Mouse (Mus musculus) heart, adult 18-20 months (tissue): Measurements from ENCODE around the gene Brwd1. TPM values are rescaled to one million over a fixed set of nuclear protein-coding genes. Genes with fewer than 3 reads are reported as not detected.
"Not testable (repeated sequence)": the region's sequence is repeated elsewhere in the genome, so short reads cannot be mapped to it uniquely, and the experiment has no call there.

Experiments used
- DNase-seq, 2 experiments: peaks; one replicate each; pipeline ENCODE4 v3.0.0; 2021 to 2022; ENCODE audit warnings: mixed read lengths in 1 of 2
- total RNA-seq, 2 experiments: library from RNA; stranded (reverse); gene quantifications; 2 replicates each; pipeline ENCODE4 v1.2.3; 2021

The Brwd1 gene
- total RNA-seq, 2 experiments from 2014 or later: 75.4 to 80.1 TPM

DNA sequence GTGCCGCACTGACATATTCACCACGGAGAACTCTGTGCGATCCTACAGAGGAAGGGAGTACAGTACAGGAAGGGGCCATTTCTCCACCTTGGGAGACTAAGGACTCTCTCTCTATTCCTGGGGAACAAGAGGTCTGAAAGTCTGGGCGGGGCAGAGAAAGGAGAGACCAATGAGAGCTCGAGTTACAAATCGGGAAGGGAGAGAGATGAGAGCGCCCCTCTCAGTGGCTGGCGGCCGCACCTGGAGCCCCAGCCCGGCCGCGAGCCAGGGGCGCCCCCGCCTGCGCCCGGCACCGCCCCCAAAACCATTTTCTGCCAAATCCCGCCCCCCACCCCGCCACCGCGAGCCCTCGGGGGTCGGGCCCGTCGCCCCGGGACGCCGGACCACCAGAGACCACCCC lies 995 bp downstream of the Brwd1 start:
- DNase-seq: peak; percentile 94

GRCm38 (mm10) chr16:96080524-96080923 lies 1.8 kb downstream of the Brwd1 start:
- no peak for DNase-seq

GRCm38 (mm10) chr16:96068364-96068763 lies 14.0 kb downstream of the Brwd1 start:
- DNase-seq: no peak

GRCm38 (mm10) chr16:96066174-96066573 lies 16.2 kb downstream of the Brwd1 start:
- DNase-seq: no peak

GRCm38 (mm10) chr16:96064649-96065048 lies 17.7 kb downstream of the Brwd1 start:
- no peak for DNase-seq

DNA sequence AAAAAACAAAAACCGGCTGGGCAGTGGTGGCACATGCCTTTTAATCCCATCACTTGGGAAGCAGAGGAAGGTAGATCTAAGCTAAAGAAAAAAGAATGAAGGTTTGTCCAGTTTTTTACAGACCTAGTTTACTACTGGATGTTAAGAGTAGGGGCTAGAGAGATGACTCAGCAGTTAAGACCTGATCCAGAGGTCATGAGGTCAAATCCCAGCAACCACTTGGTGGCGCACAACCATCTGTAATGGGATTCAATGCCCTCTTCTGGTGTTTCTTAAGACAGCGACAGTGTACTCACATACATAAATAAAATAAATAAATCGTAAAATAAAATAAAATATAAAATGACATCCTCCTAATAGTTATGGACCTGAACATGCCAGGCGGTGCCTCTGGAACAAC lies 38.2 kb downstream of the Brwd1 start:
- peak; percentile 49 to 73 for DNase-seq

- no peak for DNase-seq
Measured at GRCm38 (mm10) chr16:96040691-96041090, 41.6 kb downstream of the Brwd1 start.

- no peak for DNase-seq
Measured at GRCm38 (mm10) chr16:96039538-96039937, 42.8 kb downstream of the Brwd1 start.

DNA sequence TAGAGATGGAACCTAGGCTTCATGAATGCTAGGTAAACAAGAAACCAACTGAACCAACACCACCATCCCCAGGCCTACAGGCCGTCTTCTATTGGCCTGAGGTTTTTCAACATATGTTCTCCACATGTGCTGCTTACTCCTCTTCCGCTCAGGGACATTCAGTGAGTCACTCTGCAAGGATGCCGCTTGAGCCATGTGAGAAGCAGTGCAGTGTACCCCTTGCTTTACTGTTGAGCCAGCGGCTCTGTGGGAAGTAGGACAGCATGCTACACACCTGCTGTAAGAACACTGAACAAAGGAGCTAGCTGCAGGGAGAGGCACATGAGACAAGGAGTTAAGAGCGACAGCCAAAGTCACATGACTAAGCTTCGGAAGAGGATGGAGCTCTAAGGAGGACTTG lies 47.9 kb downstream of the Brwd1 start:
- DNase-seq: no peak

DNA sequence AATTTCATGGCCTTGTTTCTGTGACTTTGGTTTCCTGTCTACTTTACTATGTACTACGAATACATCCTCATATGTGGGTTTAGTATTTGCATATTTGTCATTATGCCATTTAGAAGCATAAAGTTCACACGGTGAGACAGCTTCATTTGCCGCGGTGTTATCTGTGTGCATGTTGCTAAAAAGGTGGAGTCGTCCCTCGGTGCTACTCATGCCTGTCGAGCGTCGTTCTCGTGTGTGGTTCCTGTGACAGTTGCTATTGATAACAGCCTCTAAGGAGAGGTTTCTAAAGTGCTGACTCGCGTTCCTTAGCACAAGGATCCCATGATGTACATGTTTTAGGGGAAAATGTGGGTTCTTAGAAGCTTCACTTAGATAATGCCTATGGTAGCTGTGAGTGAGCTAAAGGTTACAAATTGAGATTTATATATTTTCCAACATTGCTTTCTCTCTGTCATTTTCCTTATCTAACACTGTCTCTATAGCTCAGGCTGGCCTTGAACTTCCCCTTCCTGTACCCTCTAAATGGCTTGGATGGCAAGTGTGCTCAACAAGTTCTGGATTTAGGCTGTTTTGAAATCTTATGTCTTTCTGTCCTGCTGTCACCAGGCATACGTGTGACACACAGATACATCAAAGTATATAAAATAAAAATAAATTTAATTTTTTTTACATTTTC lies 49.8 kb downstream of the Brwd1 start:
- DNase-seq: no peak

DNA sequence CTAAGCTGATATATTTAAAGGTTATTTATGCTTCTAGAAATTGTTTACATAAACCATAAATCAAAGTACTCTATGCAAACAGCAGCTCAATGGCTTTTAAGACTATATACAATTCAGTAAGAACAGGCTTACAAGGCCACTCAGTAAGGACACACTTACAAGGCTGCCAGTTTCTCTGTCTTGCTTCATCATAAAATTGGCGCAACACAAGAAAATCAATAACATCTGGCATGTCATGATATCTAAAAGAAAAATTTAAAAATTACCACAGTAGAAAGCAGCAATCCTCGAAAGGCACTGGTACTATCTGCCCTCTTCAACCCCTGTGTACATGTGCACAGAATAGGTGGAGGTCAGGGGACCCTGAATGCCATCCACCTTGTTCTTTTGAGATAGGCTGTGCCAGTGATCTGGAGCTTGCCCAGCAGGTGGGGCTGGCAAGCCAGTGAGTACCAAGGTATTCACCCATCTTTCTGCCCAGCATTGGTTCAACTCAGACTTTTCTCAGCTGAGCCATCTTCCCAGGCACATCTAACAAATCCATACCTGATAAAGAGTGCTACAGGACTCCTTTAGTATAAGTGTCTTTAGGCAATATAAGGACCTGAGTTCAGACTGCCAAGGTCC lies 51.7 kb downstream of the Brwd1 start:
- DNase-seq: no peak

DNA sequence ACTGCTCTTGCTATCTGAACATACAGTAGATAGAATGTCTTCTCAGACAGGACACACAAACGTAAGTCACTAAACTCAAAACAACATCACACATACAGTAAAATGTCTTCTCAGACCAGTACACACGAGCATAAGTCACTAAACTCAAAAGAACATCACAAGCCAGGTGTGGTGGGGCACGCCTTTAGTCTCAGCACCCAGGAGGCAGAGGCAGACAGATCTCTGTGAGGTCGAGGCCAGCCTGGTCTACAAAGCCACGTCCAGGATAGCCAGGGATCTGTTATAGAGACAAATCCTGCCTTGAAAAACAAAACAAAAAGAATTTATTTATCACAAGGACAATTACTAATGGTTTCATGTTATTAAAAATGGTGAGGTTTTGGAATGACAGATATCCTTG lies 56.1 kb downstream of the Brwd1 start:
- DNase-seq: no peak

DNA sequence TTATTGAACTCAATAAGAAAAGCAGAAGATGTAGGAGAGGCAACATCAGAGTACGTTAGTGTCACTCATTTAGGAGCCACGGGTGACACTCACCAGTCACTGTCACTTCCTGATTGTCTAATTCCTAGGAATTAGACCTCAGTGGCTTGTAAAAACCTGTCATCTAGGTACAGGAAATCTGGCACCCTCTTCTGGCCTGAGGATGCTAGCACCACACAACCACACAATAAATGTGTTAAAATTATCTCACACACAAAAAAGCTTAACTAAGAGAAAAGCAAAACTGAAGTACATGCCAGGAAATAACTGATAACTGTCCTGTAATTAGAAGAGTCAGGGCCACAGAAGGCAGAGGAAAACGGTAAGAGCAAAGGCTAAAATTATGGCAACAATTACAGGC lies 57.1 kb downstream of the Brwd1 start:
- DNase-seq: no peak

GRCm38 (mm10) chr16:96021045-96021444 lies 61.3 kb downstream of the Brwd1 start:
- DNase-seq: no peak

- DNase-seq: not testable (repeated sequence)
Measured at GRCm38 (mm10) chr16:96009124-96009523, 73.2 kb downstream of the Brwd1 start.

- DNase-seq: not testable (repeated sequence)
Measured at GRCm38 (mm10) chr16:96004278-96004677, 78.0 kb downstream of the Brwd1 start.

- peak; percentile 31 to 47 for DNase-seq
Measured at GRCm38 (mm10) chr16:95999291-95999690, 83.0 kb downstream of the Brwd1 start.

- DNase-seq: no peak
Measured at GRCm38 (mm10) chr16:95996156-95996555, 86.2 kb downstream of the Brwd1 start.

GRCm38 (mm10) chr16:95994576-95994975 lies 87.8 kb downstream of the Brwd1 start:
- not testable (repeated sequence) for DNase-seq

DNA sequence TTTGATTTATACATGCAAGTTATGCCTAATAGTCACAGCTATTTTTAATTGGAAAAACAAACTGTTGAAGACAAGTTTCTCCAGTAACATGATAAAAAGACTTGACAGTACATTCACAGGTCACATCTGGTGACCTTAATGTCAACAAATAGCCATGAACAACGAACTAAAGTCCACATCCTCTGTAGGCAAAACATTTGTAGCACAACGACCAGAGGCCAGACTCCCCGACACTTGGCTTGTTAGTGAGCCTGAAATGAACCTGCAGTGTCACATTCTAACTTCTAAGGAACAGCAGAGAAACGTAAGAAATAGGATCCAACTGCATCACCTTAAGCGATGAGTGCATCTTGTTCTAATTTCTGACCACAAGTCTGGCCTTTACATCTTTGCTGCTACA lies 89.7 kb downstream of the Brwd1 start:
- DNase-seq: no peak

DNA sequence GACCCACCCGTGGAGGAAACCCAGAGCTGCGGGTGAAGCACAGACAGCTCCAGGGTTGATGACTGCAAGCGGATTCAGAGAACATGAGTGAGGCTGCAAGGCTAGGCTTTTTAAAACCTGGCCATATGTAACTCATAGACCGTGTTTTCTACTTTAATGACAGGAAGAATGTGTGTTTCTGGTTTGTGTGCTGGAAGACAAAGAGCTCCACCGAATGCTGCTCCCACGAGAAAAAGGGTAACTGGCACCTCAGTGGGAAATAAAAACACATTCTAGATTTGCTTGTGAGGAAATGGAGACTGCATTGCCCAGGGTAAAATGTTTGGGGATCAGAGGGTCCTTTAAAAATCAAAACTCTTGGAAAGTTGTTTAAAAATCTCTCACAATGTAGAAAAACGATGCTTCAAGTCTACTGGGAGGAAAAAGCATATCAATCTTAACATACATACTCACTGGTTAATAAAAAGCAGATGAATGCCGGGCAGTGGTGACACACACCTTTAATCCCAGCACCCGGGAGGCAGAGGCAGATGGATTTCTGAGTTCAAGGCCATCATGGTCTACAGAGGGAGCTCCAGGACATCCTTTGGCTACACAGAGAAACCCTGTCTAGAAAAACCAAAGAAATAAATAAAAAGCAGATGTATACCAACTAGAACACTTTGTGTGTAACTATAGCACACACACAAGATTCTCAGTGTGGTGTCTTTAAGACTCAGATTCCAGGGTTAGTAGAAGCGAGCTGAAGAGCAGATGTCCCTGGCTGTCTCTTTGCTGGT lies 91.0 kb downstream of the Brwd1 start:
- peak in 1 of 2 experiments; percentile 18 for DNase-seq

DNA sequence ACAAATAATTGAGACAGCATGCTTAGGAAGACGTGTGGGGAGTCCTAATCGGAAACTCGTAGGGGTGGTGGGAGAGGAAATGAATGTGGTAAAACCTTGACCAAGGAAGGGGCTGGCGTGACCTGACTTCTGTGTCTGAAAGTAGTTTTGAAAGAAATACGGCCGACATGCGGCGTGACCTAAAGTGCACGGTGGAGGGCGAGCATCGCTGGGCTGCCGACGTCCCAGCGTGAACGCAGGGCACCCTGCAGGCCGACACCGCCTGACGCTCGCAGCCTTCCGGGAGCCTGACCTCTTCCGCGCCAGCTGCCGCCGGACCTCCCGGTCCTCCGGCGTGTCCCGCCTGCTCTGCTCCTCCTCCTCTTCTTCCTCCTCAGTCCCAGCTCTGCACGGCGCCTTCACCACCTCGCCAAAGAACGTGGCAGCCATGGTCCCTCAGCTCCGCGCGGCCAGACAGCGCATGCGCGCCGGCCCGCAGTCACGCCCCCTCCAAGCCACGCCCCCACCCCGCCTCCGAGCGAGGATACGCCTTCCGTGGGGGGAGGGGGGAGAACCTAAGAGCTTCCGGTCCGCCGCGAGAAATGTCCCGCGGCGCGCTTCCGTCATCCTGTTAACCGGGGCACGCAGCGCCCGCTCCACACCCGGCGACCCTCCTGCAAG lies 91.7 kb downstream of the Brwd1 start, which contains the start of gene Psmg1:
Psmg1 (minus strand) TSS at position 499 of the 660 bp plus-strand sequence.
- DNase-seq: peak; percentile 95 to 99

- no peak for DNase-seq
Measured at GRCm38 (mm10) chr16:95984911-95985310, 97.4 kb downstream of the Brwd1 start.
